Mouse (Mus musculus) embryonic facial prominence, embryonic 13.5 days (tissue): ENCODE measurements around the gene Gm17324. TPM values are rescaled to one million over a fixed set of nuclear protein-coding genes. Genes with fewer than 3 reads are reported as not detected.

Experiments
- ATAC-seq: fragments of 200-750 bp; cut with Nextera tagmentation; 2 replicates; pipeline ENCODE4 v1.8.0; 2017; ENCODE audit warnings: low read depth; ENCODE audit not compliant: insufficient number of reproducible peaks, insufficient read depth, low FRiP score, low TSS enrichment
- H3K27ac ChIP-seq: fragments of 300-500 bp; sonication (generic); 2 replicates; pipeline ENCODE4 v1.5.1; 2015; ENCODE audit warnings: moderate library complexity, mild to moderate bottlenecking, inconsistent platforms
- H3K27me3 ChIP-seq: fragments of 300-500 bp; sonication (generic); 2 replicates; pipeline ENCODE4 v1.6.1; 2015; ENCODE audit warnings: mild to moderate bottlenecking, inconsistent platforms
- H3K36me3 ChIP-seq: fragments of 300-500 bp; sonication (generic); 2 replicates; pipeline ENCODE4 v1.6.1; 2015; ENCODE audit warnings: mild to moderate bottlenecking, inconsistent platforms
- H3K4me1 ChIP-seq: fragments of 300-500 bp; sonication (generic); 2 replicates; pipeline ENCODE4 v1.6.1; 2015; ENCODE audit warnings: inconsistent platforms
- H3K4me2 ChIP-seq: fragments of 300-500 bp; sonication (generic); 2 replicates; pipeline ENCODE4 v1.6.1; 2015; ENCODE audit warnings: moderate library complexity, mild to moderate bottlenecking, inconsistent platforms
- H3K4me3 ChIP-seq: fragments of 300-500 bp; sonication (generic); 2 replicates; pipeline ENCODE4 v1.5.1; 2015; ENCODE audit warnings: mild to moderate bottlenecking, inconsistent platforms
- H3K9ac ChIP-seq: fragments of 300-500 bp; sonication (generic); 2 replicates; pipeline ENCODE4 v1.6.1; 2015; ENCODE audit warnings: mild to moderate bottlenecking, inconsistent platforms
- H3K9me3 ChIP-seq: fragments of 300-500 bp; sonication (generic); 2 replicates; pipeline ENCODE4 v1.6.1; 2016; ENCODE audit warnings: inconsistent platforms
- WGBS: fragments of 180-500 bp; shearing (Covaris S2); methylation state at CpG from one replicate; pipeline ENCODE4 v1.1.7; 2015; ENCODE audit warnings: mixed read lengths; 5-methylcytosine and 5-hydroxymethylcytosine counted together
- polyA plus RNA-seq: library from polyadenylated mRNA; unstranded; fragments of >200 nt; fragmentation: Nextera tagmentation; extraction: Ambion mirVana; gene quantifications from 2 replicates; pipeline ENCODE4 v1.2.1, GENCODE M21; 2015

The Gm17324 gene
- polyA plus RNA-seq, 1 experiment from 2014 or later, result 0.80 TPM

DNA sequence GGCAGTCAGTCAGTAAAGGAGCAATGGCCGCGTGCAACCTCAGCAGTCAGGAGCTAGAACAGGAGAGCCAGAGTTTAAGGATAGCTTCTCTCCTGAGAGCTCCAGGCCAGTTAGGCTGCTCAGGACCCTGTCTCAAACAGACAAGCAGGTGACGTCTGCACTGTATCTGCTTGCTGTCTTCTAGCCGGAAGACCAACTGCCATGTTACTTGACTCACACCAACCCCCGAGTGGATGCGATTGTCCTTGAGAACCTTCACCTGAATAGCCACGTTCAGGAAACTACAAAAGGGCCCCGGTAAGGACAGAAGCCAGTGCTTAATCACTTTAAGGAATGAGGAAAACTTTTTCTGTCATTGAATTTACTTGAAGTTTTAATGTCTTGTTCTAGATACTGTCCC, 8.4 kb upstream of the Gm17324 start:
- peaks cover 78% of the 10 kb centered on the region for H3K36me3 ChIP-seq
- no peaks in the 10 kb centered on the region for H3K9me3 ChIP-seq
- H3K27ac ChIP-seq, result no peak overlapping the region
- H3K4me3 ChIP-seq, result no peak overlapping the region
- no peak overlapping the region for H3K4me2 ChIP-seq
- no peak for ATAC-seq
- no peak overlapping the region for H3K9ac ChIP-seq
- H3K4me1 ChIP-seq, result no peaks in the 10 kb centered on the region
- H3K27me3 ChIP-seq, result no peaks in the 10 kb centered on the region
- WGBS, result 90% methylated on average over 8 of the region's 8 CpGs

- Histone ChIP-seq H3K9me3 (no peaks in the 10 kb centered on the region), H3K9ac (no peak overlapping the region), H3K4me2 (no peak overlapping the region), H3K4me3 (no peak overlapping the region), H3K36me3 (peaks cover 43% of the 10 kb centered on the region), H3K27me3 (peaks cover 8% of the 10 kb centered on the region), H3K27ac (no peak overlapping the region), H3K4me1 (peaks cover 7% of the 10 kb centered on the region)
- no peak for ATAC-seq
- WGBS, result 86% methylated on average over 4 of the region's 4 CpGs
These were observed 2.8 kb upstream of the Gm17324 start for GRCm38 (mm10) chr9:78451382-78451781.

DNA sequence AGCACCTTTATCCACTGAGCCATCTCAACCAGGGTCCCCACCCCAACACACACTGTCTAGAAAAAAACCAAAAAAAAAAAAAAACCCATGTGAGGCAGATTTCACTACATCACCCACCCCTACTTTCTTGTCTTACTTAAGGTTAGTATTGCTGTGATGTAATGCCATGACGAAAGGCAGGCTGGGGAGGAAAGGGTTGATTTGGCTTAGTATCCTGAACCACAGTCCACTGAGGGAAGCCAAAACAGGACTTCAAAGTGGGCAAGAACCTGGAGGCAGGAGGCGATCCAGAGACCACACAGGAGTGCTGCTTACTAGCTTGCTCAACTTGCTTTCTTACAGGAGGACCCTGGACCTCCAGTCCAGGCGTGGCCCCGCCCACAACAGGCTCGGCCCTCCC, 1.8 kb upstream of the Gm17324 start:
- WGBS, result 70% methylated on average over 5 of the region's 5 CpGs
- Histone ChIP-seq H3K4me1 (peaks cover 7% of the 10 kb centered on the region), H3K27ac (no peak overlapping the region), H3K9me3 (no peaks in the 10 kb centered on the region), H3K4me3 (no peak overlapping the region), H3K36me3 (peaks cover 43% of the 10 kb centered on the region), H3K27me3 (peaks cover 18% of the 10 kb centered on the region), H3K9ac (no peak overlapping the region), H3K4me2 (no peak overlapping the region)
- ATAC-seq, result no peak

- peak; percentile 11; the same call in 1 of the 2 replicates for ATAC-seq
- Histone ChIP-seq H3K4me3 (peak overlapping the region; percentile 97), H3K27ac (no peak overlapping the region), H3K9ac (peak overlapping the region; percentile 91), H3K4me1 (peaks cover 13% of the 10 kb centered on the region), H3K9me3 (no peaks in the 10 kb centered on the region), H3K27me3 (peaks cover 45% of the 10 kb centered on the region), H3K4me2 (peak overlapping the region; percentile 60), H3K36me3 (peaks cover 17% of the 10 kb centered on the region)
- WGBS, result 25% methylated on average over 9 of the region's 9 CpGs
These were observed 997 bp downstream of the Gm17324 start for GRCm38 (mm10) chr9:78447606-78447972.

DNA sequence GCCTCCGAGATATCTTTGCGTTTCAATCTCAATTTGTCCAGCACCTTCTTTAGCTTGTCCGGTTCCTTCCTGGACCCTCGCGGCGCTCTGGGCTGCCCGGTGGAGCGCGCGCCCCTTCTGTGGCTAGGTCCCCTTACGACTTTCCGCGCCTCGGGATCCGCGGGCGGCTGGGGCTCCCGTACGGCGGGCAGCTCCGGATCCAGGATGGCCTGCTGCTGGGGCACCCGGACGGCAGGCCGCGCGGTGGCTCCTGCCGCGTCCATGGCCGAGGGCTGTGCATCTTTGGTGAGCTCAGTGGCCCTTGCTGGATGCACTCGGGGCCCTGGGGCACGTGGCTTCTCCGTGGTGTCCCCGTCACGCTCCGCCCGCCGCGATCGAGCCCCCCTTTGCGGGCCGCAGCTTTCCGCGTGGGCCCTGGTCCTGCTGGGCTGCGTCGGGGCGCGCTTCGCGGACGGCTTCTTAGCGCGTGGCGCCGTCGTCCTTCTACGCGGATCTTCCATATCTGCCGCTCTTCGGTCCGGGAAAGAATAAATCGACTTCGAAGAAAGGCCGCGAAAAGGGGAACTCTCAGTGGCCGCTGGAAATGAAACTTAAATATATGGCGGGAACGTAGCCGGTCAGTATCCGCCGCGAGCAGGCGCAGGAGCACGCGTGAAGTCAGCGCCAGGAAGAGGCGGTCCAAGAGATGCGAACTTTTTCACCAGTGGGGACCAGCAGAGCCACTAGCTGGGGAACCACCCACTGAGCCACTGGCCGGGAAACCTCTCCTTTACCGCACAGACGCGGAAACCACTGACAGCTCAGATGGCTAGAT, 5.8 kb downstream of the Gm17324 start, which contains the start of gene Cgas:
Gene Cgas, minus strand, starts transcription at position 659 of the 814 bp plus-strand sequence.
- H3K4me2 ChIP-seq, result peak within 1 kb of the TSS; percentile 82
- peak within 1 kb of the TSS; percentile 51 for H3K4me3 ChIP-seq
- ATAC-seq, result 0 out of 2 replicates have a peak, but pooled peaks have one; percentile 21
- no peaks in the 10 kb centered on the region for H3K36me3 ChIP-seq
- under 1% methylated on average over 81 of the region's 81 CpGs for WGBS
- H3K27ac ChIP-seq, result no peak within 1 kb of the TSS
- peaks cover 12% of the 10 kb centered on the region; the same call in 1 of the 2 replicates for H3K4me1 ChIP-seq
- peak within 1 kb of the TSS; percentile 72 for H3K9ac ChIP-seq
- peaks cover 86% of the 10 kb centered on the region for H3K27me3 ChIP-seq
- no peaks in the 10 kb centered on the region for H3K9me3 ChIP-seq

DNA sequence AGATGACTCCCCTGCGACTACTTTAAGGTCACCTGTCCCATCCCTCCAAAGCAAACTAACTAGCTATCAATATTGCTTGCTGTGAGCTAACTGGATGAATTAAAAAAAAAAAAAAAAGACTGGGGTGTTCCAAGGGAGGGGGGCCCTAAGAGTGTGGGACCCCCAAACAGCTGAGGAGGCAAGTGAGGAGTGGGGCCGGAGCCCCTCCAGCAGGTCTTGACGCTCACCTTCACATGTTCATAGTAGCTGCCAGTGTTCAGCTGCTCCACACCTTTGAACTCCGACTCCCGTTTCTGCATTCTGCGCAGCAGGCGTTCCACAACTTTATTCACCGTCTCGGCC, 6.4 kb downstream of the Gm17324 start:
- Histone ChIP-seq H3K4me2 (peak overlapping the region; percentile 82), H3K9me3 (no peaks in the 10 kb centered on the region), H3K4me1 (peaks cover 12% of the 10 kb centered on the region; the same call in 1 of the 2 replicates), H3K36me3 (no peaks in the 10 kb centered on the region), H3K4me3 (peak overlapping the region; percentile 51), H3K27me3 (peaks cover 85% of the 10 kb centered on the region), H3K9ac (peak overlapping the region; percentile 72), H3K27ac (no peak overlapping the region)
- no peak for ATAC-seq
- 3% methylated on average over 9 of the region's 9 CpGs for WGBS

GRCm38 (mm10) chr9:78439426-78439825, 9.2 kb downstream of the Gm17324 start:
- Histone ChIP-seq H3K9me3 (no peaks in the 10 kb centered on the region), H3K4me2 (no peak overlapping the region), H3K4me1 (peaks cover 12% of the 10 kb centered on the region; the same call in 1 of the 2 replicates), H3K36me3 (no peaks in the 10 kb centered on the region), H3K27me3 (peaks cover 59% of the 10 kb centered on the region), H3K4me3 (no peak overlapping the region), H3K27ac (no peak overlapping the region), H3K9ac (no peak overlapping the region)
- ATAC-seq, result no peak
- WGBS, result 65% methylated on average over 5 of the region's 5 CpGs

- H3K36me3 ChIP-seq, result no peaks in the 10 kb centered on the region
- ATAC-seq, result no peak
These were observed 16.1 kb downstream of the Gm17324 start for GRCm38 (mm10) chr9:78432471-78432870.

DNA sequence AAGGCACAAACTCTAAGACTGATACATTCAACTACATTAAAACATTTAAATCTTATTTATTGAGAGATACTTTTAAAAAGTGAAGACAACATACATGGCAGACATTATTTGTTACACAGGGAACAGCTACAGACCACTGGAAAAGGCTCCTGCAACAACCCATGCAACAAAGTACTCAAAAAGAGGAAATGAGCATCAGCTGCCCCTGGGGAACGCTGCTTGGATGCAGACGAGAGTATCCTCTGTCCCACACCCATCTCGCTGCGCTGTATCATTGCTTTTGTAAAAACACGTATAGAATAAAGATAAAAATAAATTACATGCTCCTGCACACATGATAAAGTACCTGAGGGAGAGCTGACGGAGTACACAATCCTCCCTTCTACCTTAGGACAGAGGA, 18.1 kb downstream of the Gm17324 start:
- Histone ChIP-seq H3K36me3 (no peaks in the 10 kb centered on the region), H3K4me3 (no peak overlapping the region), H3K27ac (no peak overlapping the region), H3K27me3 (no peaks in the 10 kb centered on the region), H3K9me3 (no peaks in the 10 kb centered on the region), H3K4me1 (no peaks in the 10 kb centered on the region; the same call in 1 of the 2 replicates), H3K9ac (no peak overlapping the region), H3K4me2 (no peak overlapping the region)
- no peak for ATAC-seq
- 74% methylated on average over 6 of the region's 6 CpGs for WGBS

More at GRCm38 (mm10) chr9:78432471-78432870, 16.1 kb downstream of the Gm17324 start:
- H3K9me3 ChIP-seq, result no peaks in the 10 kb centered on the region
- no peak overlapping the region for H3K4me2 ChIP-seq
- no peak overlapping the region for H3K9ac ChIP-seq
- H3K27me3 ChIP-seq, result no peaks in the 10 kb centered on the region
- H3K27ac ChIP-seq, result no peak overlapping the region
- no peak overlapping the region for H3K4me3 ChIP-seq
- H3K4me1 ChIP-seq, result no peaks in the 10 kb centered on the region; the same call in 1 of the 2 replicates
- WGBS, result 88% methylated on average over 5 of the region's 5 CpGs

DNA sequence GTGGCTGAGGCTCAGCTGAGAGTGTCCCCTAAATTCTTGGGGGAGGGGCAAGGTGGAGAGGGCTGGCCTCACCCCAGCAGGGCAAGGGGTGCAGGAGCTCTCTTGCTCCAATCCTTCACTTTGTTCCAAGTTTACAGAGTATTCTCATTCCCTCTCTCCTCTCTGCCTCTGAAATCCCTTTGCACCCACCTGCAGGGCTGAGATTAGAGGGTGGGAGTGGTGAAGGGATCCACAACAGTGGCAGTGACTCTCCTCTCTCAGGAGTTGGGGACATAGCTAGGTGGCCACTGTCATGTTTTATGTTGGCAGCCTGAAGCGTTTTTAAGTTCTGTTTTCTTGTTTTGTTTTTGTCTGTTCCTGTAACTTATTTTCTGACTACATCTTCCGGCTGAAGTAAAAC, 19.0 kb downstream of the Gm17324 start:
- Histone ChIP-seq H3K36me3 (no peaks in the 10 kb centered on the region), H3K9ac (no peak overlapping the region), H3K4me1 (no peaks in the 10 kb centered on the region; the same call in 1 of the 2 replicates), H3K4me2 (no peak overlapping the region), H3K27ac (no peak overlapping the region), H3K9me3 (no peaks in the 10 kb centered on the region), H3K4me3 (no peak overlapping the region), H3K27me3 (no peaks in the 10 kb centered on the region)
- ATAC-seq, result no peak
- 50% methylated on average over 2 of the region's 2 CpGs for WGBS

- no peaks in the 10 kb centered on the region; the same call in 1 of the 2 replicates for H3K4me1 ChIP-seq
- no peak overlapping the region for H3K27ac ChIP-seq
- WGBS, result 87% methylated on average over 4 of the region's 4 CpGs
- no peaks in the 10 kb centered on the region for H3K36me3 ChIP-seq
- H3K4me3 ChIP-seq, result no peak overlapping the region
- H3K27me3 ChIP-seq, result no peaks in the 10 kb centered on the region
- H3K9ac ChIP-seq, result no peak overlapping the region
- no peak for ATAC-seq
- H3K9me3 ChIP-seq, result no peaks in the 10 kb centered on the region
- H3K4me2 ChIP-seq, result no peak overlapping the region
These were observed 19.6 kb downstream of the Gm17324 start for GRCm38 (mm10) chr9:78428870-78429432.

- Histone ChIP-seq H3K4me3 (no peak overlapping the region), H3K4me1 (no peaks in the 10 kb centered on the region; the same call in 1 of the 2 replicates), H3K4me2 (no peak overlapping the region), H3K36me3 (no peaks in the 10 kb centered on the region), H3K9ac (no peak overlapping the region), H3K27ac (no peak overlapping the region), H3K27me3 (no peaks in the 10 kb centered on the region), H3K9me3 (no peaks in the 10 kb centered on the region)
- no peak for ATAC-seq
- WGBS, result 76% methylated on average over 6 of the region's 6 CpGs
These were observed 20.4 kb downstream of the Gm17324 start for GRCm38 (mm10) chr9:78428185-78428584.
